Mouse (Mus musculus): ENCODE data around the gene Plekhh2.

DNA sequence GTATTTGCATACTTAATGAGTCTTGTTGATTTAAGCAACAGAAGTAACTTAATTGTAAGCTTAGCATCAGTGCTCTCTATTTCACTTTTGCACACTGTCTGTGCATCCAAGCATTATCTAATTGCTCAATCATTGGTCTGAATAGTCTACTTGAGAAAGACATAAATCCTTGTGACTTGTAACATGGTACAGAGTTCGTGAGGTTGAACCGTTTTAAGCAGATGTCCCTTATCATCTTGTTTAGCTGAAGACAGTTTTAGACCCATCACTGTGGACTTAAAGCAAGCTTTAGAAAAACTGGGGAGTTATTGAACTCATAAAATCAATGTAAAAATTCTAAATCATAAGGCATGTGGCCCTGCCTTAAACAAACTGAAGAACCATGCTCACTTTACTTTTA lies 14.1 kb upstream of the Plekhh2 start:
- no peak for TF ChIP-seq ELF1 (IDR thresholded peaks at IDR 0.05; ENCODE audit: low read depth, low read length)
- no peak for TF ChIP-seq TAL1 (IDR thresholded peaks at IDR 0.05; ENCODE audit: low read length)
- no peak for TF ChIP-seq CHD2 (IDR thresholded peaks at IDR 0.05; ENCODE audit: low read length)
- TF ChIP-seq CTCF (IDR thresholded peaks at IDR 0.05 in 2 of 3, conservative IDR thresholded peaks at IDR 0.05 in 1 of 3; ENCODE audit: control insufficient read depth in 1 of 3, insufficient read depth in 1 of 3, low read depth in 2 of 3, low read length in 3 of 3, poor library complexity in 1 of 3, severe bottlenecking in 1 of 3) = no peak
- no peak for TF ChIP-seq POLR2AphosphoS2 (IDR thresholded peaks at IDR 0.05; ENCODE audit: low read length)
- TF ChIP-seq USF1 (IDR thresholded peaks at IDR 0.05; ENCODE audit: low read depth, low read length) = no peak
- TF ChIP-seq EP300 (IDR thresholded peaks at IDR 0.05; ENCODE audit: low read depth in 1 of 2, low read length in 2 of 2) = no peak

Measured in MEL (cell line).